Mouse (Mus musculus): ENCODE data around the gene Rbbp5. TPM values are rescaled to one million over a fixed set of nuclear protein-coding genes. Genes with fewer than 3 reads are reported as not detected.
"Not testable (repeated sequence)": the region's sequence is repeated elsewhere in the genome, so short reads cannot be mapped to it uniquely, and the experiment has no call there.

Rbbp5 gene
- polyA plus RNA-seq, 1 experiment from 2014 or later = 55.6 TPM

DNA sequence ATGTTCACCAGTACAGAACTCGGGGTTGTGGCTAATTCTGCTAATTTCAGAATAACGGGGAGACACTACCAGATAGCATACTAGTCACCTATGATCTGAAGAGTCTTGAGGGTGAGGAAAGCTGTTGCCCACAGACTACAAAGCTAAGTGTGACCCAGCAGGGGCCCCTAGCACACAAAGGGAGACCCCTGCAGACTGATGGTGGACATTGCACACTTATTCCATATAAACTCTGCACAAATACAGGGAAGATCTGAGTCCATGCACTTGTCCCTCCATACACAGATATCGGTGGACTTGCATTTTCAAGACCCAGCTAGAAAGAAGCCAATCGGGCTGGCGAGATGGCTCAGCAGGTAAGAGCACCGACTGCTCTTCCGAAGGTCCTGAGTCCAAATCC lies 7.6 kb upstream of the Rbbp5 start:
- no peak overlapping the region for H3K9ac ChIP-seq
- WGBS = 95% methylated on average over 7 of the region's 7 CpGs
- peaks cover 24% of the 10 kb centered on the region for H3K36me3 ChIP-seq (ENCODE audit: poor library complexity, severe bottlenecking)
- no peaks in the 10 kb centered on the region for H3K9me3 ChIP-seq (replicated peaks)
- H3K4me2 ChIP-seq = no peak overlapping the region
- H3K4me1 ChIP-seq = no peaks in the 10 kb centered on the region
- ATAC-seq = no peak
- no peak overlapping the region for H3K4me3 ChIP-seq
- no peaks in the 10 kb centered on the region for H3K27me3 ChIP-seq
- H3K27ac ChIP-seq = no peak overlapping the region

DNA sequence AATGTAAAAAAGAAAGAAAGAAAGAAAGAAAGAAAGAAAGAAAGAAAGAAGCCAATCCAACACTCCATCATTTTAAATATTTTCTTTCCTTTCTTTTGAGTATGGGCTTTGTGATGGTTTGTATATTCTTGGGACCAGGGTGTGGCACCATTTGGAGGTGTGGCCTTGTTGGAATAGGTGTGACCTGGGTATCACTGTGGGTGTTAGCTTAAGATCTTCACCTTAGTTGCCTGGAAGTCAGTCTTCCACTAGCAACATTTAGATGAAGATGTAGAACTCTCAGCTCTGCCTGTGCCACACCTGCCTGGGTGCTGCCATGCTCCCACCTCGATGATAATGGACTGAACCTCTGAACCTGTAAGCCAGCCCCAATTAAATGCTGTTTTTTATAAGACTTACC lies 7.1 kb upstream of the Rbbp5 start:
- not testable (repeated sequence) for H3K9me3 ChIP-seq (replicated peaks); H3K9ac ChIP-seq; H3K27ac ChIP-seq; H3K4me3 ChIP-seq; ATAC-seq; H3K4me2 ChIP-seq; H3K4me1 ChIP-seq; H3K27me3 ChIP-seq
- 94% methylated on average over 1 of the region's 1 CpGs for WGBS
- peaks cover 19% of the 10 kb centered on the region for H3K36me3 ChIP-seq (ENCODE audit: poor library complexity, severe bottlenecking)

DNA sequence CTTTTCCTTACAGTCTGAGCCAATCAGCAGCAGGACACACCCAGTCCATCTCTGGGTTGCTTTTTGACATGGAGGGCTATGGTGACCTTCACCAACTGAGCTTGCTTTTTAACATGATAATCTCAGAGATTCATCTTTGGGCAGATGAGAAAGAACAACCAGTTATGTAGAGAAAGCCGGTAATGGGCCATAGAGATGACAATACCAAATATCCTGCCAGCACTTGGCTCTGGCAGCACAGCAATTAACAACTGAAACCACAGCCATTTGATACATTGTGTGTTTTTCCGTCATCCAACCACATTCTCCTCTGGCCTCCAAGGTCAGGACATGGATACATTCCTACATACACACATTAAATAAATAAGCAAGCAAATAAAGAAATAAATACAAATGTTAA lies 6.1 kb upstream of the Rbbp5 start:
- Histone ChIP-seq H3K4me2 (no peak overlapping the region), H3K9ac (no peak overlapping the region), H3K9me3 (replicated peaks) (no peaks in the 10 kb centered on the region), H3K27ac (no peak overlapping the region), H3K4me1 (peaks cover 6% of the 10 kb centered on the region), H3K36me3 (ENCODE audit: poor library complexity, severe bottlenecking) (peaks cover 10% of the 10 kb centered on the region), H3K4me3 (no peak overlapping the region), H3K27me3 (no peaks in the 10 kb centered on the region)
- no peak for ATAC-seq
- 94% methylated on average over 2 of the region's 2 CpGs for WGBS

DNA sequence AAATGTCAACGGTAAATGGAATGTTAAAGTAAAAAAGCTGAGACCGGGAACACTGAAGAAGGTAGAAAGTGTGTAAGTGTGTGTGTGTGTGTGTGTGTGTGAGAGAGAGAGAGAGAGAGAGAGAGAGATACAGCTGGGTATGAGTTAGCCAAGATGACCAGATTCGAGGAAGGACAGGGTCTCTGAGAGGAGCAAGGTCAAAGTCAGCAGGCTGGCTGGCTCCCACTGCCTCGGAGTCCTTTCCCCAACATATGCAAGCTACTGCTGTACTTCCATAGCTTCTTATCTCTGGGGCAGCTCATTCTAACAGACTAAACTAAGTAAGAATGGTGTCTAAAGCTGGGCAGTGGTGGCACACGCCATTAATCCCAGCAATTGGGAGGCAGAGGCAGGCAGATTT lies 5.7 kb upstream of the Rbbp5 start:
- 93% methylated on average over 5 of the region's 5 CpGs for WGBS
- Histone ChIP-seq H3K36me3 (ENCODE audit: poor library complexity, severe bottlenecking) (peaks cover 7% of the 10 kb centered on the region), H3K27me3 (no peaks in the 10 kb centered on the region), H3K4me1 (peaks cover 11% of the 10 kb centered on the region), H3K9ac (no peak overlapping the region), H3K4me3 (no peak overlapping the region), H3K4me2 (no peak overlapping the region), H3K27ac (no peak overlapping the region), H3K9me3 (replicated peaks) (no peaks in the 10 kb centered on the region)
- no peak for ATAC-seq

DNA sequence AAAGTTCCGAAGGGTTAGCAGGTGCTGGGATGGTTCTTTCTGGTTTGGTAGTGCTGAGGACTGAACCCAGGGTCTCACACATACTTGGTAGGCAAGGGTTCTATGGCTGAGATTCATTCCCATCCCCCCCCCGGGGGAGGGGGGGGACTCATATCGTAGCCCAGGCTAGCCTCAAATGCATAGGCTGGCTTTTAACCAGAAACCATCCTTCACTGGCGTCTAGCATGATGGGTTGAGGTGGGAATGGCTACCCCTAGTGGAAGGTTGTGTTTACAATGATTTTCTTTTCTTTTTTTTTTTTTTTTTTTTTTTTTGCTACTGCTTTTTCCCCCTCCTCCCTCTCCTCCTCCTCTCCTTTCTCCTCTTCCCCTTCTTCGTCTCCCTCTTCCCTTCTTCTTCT lies 4.6 kb upstream of the Rbbp5 start:
- no peak for ATAC-seq
- Histone ChIP-seq H3K4me1 (peaks cover 12% of the 10 kb centered on the region), H3K9ac (no peak overlapping the region), H3K9me3 (replicated peaks) (no peaks in the 10 kb centered on the region), H3K27me3 (no peaks in the 10 kb centered on the region), H3K4me3 (no peak overlapping the region), H3K27ac (no peak overlapping the region), H3K4me2 (no peak overlapping the region), H3K36me3 (ENCODE audit: poor library complexity, severe bottlenecking) (no peaks in the 10 kb centered on the region)
- 60% methylated on average over 5 of the region's 5 CpGs for WGBS

DNA sequence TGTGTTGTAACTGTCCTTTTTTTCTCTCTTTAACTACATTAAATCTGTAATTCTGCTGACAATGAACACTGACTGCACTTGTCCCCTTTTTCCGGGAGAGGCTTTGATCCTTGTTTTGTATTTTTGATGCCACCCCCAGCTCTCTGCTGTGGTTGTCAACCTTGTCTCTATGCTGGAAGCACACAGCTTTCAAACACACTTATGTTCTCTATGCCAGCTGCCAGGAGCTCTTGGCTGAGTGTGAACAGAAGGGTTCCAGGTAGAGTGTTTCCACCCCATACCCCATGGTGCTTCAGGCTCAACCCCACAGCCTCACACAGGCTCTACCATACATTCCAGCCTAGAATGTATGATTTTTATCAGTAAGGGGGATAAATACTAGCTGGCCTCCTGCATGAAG lies 2.7 kb upstream of the Rbbp5 start:
- no peak for ATAC-seq
- H3K4me1 ChIP-seq = peaks cover 30% of the 10 kb centered on the region
- no peak overlapping the region for H3K4me2 ChIP-seq
- H3K36me3 ChIP-seq (ENCODE audit: poor library complexity, severe bottlenecking) = no peaks in the 10 kb centered on the region
- 63% methylated on average over 1 of the region's 1 CpGs for WGBS
- no peaks in the 10 kb centered on the region for H3K27me3 ChIP-seq
- no peak overlapping the region for H3K27ac ChIP-seq
- H3K4me3 ChIP-seq = no peak overlapping the region
- H3K9ac ChIP-seq = no peak overlapping the region
- H3K9me3 ChIP-seq (replicated peaks) = no peaks in the 10 kb centered on the region

DNA sequence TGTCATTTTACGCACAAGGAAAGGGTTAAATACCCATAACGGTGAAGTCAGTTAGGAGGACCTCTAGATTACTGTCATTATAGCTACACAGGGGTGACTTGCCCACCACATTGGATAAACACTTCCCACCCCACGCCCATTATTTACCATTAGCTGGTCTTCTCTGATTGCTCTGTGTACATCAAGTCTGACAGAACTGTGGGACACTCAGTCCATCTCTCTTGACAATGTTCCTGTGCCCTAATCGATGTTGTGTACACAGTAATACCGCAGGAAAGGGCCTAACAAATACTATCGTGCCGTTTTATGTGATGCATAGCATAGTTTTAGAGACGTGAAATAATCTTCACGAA lies 614 bp upstream of the Rbbp5 start:
- Histone ChIP-seq H3K9me3 (replicated peaks) (no peaks in the 10 kb centered on the region), H3K4me2 (peak overlapping the region; percentile 80), H3K36me3 (ENCODE audit: poor library complexity, severe bottlenecking) (no peaks in the 10 kb centered on the region), H3K27ac (peak overlapping the region; percentile 15; the same call in 1 of the 2 replicates), H3K4me3 (peak overlapping the region; percentile 92), H3K9ac (peak overlapping the region; percentile 86), H3K4me1 (peaks cover 37% of the 10 kb centered on the region), H3K27me3 (no peaks in the 10 kb centered on the region)
- 6% methylated on average over 9 of the region's 9 CpGs for WGBS
- no peak; the same call in none of the 2 replicates for ATAC-seq

DNA sequence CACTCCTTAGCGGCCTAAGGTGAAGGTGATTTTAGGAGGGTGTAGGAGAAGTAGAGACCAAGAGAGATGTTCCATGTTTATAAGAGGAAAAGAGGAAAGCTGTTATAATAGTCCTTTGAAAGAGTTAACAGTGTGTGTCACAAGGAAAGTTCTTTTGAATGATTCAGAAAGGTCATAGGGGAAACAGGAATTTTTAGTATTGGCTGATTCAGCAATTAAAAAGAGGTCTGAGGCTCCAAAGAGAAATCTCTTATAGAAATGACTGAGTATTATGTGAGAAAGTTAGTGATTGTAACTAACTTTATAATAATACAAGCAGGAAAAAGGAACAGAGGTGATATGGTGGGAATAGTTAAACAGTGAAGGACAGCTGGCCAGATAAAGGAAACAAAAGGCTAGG lies 2.3 kb downstream of the Rbbp5 start:
- Histone ChIP-seq H3K27me3 (no peaks in the 10 kb centered on the region), H3K36me3 (ENCODE audit: poor library complexity, severe bottlenecking) (0 out of 2 replicates have a peak, but pooled peaks cover 2% of the 10 kb centered on the region), H3K9ac (no peak overlapping the region), H3K4me2 (no peak overlapping the region), H3K27ac (no peak overlapping the region), H3K4me3 (no peak overlapping the region), H3K4me1 (peaks cover 38% of the 10 kb centered on the region), H3K9me3 (replicated peaks) (no peaks in the 10 kb centered on the region)
- WGBS = 88% methylated on average over 1 of the region's 1 CpGs
- no peak for ATAC-seq

DNA sequence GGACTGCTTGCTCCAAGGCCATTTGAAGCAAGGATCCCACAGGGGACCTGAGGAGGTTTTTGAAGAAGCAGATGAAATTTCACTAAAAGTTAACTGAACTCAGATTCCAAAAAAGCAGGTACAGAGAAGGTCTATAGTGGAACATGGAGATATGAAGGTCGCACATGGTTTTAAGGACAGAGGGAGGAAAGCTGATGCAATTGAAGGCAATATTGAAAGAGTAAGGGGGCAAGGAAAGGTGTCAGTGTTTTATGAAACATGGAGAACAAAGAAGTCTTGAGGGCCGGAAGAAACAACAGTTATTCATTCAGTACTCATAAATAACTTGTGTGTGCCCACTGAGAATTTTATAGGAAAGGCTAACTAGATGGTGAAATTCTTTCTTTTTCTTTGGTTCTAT lies 4.5 kb downstream of the Rbbp5 start:
- 91% methylated on average over 2 of the region's 2 CpGs for WGBS
- ATAC-seq = no peak
- Histone ChIP-seq H3K9ac (no peak overlapping the region), H3K9me3 (replicated peaks) (no peaks in the 10 kb centered on the region), H3K27ac (no peak overlapping the region), H3K4me2 (no peak overlapping the region), H3K36me3 (ENCODE audit: poor library complexity, severe bottlenecking) (peaks cover 18% of the 10 kb centered on the region), H3K27me3 (no peaks in the 10 kb centered on the region), H3K4me1 (peaks cover 26% of the 10 kb centered on the region), H3K4me3 (no peak overlapping the region)

DNA sequence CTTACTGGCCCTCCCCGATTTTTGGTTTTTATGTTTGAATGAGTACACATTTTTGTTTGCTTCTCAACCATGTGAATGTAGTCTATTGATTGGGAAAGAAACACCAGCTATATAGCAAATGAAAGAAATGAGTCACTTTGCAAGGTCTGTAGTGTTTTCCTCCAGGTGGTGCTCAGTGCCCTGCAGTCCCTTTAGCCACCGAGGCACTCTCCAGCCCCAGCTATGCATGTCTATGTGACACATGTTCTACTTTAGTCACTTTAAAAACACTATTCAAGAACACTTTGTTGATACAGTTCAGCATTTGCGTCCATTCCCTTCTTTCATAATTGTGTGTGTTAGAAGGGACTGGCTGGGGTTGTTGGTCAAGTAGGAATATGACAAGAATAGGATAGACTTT lies 6.1 kb downstream of the Rbbp5 start:
- H3K27me3 ChIP-seq = no peaks in the 10 kb centered on the region

DNA sequence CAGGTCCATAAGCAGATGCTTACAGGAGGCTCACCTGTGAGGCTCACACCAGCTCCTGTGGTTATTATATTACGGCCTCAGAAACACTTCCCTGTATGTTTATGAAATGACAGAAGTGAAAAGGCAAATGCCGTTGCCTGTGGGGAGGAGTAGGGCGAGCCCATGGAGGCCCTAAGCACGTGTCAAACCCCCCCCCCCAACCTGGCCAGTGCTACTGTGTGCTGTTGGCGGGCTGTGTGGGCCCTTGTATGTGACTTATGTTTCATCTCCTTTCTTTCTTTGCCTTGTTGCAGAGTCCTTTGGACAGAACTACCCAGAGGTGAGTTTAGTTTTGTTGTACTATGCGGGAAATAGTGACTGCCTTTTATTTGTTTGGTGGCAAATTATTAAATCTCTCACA lies 6.6 kb downstream of the Rbbp5 start:
- Histone ChIP-seq H3K36me3 (ENCODE audit: poor library complexity, severe bottlenecking) (peaks cover 37% of the 10 kb centered on the region), H3K9ac (no peak overlapping the region), H3K9me3 (replicated peaks) (no peaks in the 10 kb centered on the region), H3K4me3 (no peak overlapping the region), H3K4me2 (no peak overlapping the region), H3K27ac (no peak overlapping the region), H3K27me3 (no peaks in the 10 kb centered on the region), H3K4me1 (peaks cover 14% of the 10 kb centered on the region)
- no peak for ATAC-seq
- WGBS = 87% methylated on average over 6 of the region's 6 CpGs

More for the DNA sequence above, 6.1 kb downstream of the Rbbp5 start:
- H3K4me1 ChIP-seq = peaks cover 20% of the 10 kb centered on the region
- no peaks in the 10 kb centered on the region for H3K9me3 ChIP-seq (replicated peaks)
- H3K27ac ChIP-seq = no peak overlapping the region
- H3K36me3 ChIP-seq (ENCODE audit: poor library complexity, severe bottlenecking) = peaks cover 32% of the 10 kb centered on the region
- no peak overlapping the region for H3K9ac ChIP-seq
- H3K4me2 ChIP-seq = no peak overlapping the region
- WGBS = 90% methylated on average over 3 of the region's 3 CpGs
- ATAC-seq = no peak
- H3K4me3 ChIP-seq = no peak overlapping the region

DNA sequence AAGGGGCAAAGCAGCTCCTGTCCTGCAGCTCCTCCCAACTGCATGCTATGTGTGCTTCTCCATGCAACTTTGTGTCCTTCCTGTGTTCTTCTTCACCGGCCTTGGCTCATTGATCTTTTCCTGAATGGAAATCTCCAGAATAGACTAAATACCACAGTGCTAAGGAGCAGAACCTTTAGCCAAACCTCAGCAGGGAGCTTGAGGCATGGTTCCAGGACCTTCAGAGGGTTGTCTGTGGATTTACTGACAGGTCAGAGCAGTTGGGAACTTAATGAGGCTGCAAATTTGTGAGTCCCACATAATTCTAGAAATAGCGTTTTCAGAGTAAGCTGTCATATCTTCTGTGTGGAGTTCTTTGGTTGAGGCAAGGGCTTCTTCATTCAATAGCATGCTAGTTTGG lies 23.4 kb downstream of the Rbbp5 start:
- H3K27me3 ChIP-seq = no peaks in the 10 kb centered on the region
- H3K27ac ChIP-seq = no peak overlapping the region
- no peaks in the 10 kb centered on the region for H3K4me1 ChIP-seq
- H3K4me2 ChIP-seq = no peak overlapping the region
- H3K4me3 ChIP-seq = no peak overlapping the region
- no peak overlapping the region for H3K9ac ChIP-seq
- 96% methylated on average over 2 of the region's 2 CpGs for WGBS
- peaks cover 89% of the 10 kb centered on the region for H3K36me3 ChIP-seq (ENCODE audit: poor library complexity, severe bottlenecking)
- H3K9me3 ChIP-seq (replicated peaks) = no peaks in the 10 kb centered on the region
- ATAC-seq = no peak

DNA sequence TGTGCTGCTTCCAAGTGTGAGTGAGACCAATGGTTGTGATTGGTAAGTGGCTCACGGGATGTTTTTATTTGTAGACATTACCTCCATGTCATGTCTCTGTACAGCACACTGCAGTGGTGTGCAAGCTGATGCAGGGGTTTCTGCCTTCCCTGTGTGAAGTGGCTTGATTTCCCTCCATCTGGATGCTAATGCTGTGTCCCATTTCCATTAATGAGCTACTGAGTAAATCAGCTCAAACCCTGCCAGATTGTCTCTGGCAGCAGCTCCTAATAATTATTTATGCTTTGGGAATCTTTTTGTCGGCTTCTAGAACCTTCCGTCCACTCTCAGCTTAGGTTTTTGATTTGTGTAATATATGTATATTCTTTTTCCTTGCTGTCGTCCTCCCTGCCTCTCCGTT lies 28.0 kb downstream of the Rbbp5 start:
- 87% methylated on average over 5 of the region's 5 CpGs for WGBS
- peaks cover 73% of the 10 kb centered on the region for H3K36me3 ChIP-seq (ENCODE audit: poor library complexity, severe bottlenecking)

More for the DNA sequence above, 28.0 kb downstream of the Rbbp5 start:
- no peaks in the 10 kb centered on the region for H3K9me3 ChIP-seq (replicated peaks)
- no peak overlapping the region for H3K4me2 ChIP-seq
- no peaks in the 10 kb centered on the region for H3K27me3 ChIP-seq
- no peak overlapping the region for H3K9ac ChIP-seq
- H3K4me1 ChIP-seq = no peaks in the 10 kb centered on the region
- 0 out of 2 replicates have a peak, but pooled peaks have one; percentile 31 for ATAC-seq
- H3K27ac ChIP-seq = no peak overlapping the region
- H3K4me3 ChIP-seq = no peak overlapping the region

Measured in forebrain, embryonic 13.5 days (tissue).